Mouse (Mus musculus) lung, embryonic 16.5 days (tissue): ENCODE measurements at regions not wholly inside any gene's neighbourhood (a gene's known extent, or its start where the extent isn't known, plus 50 kb on each side); places are given as distances from the start of the nearest gene placed in this dataset.

Experiments used
- ATAC-seq: fragments of 200-750 bp; cut with Nextera tagmentation; 2 replicates; pipeline ENCODE4 v1.8.0; 2017; ENCODE audit warnings: low read depth, mild to moderate bottlenecking, moderate library complexity
- H3K27ac ChIP-seq: fragments of 300-500 bp; sonication (generic); 2 replicates; pipeline ENCODE4 v1.5.1; 2014; ENCODE audit warnings: mild to moderate bottlenecking, control low read depth, low read length
- H3K27me3 ChIP-seq: fragments of 300-500 bp; sonication (generic); 2 replicates; pipeline ENCODE4 v1.6.1; 2014; ENCODE audit warnings: low read depth, low read length, mixed read lengths; ENCODE audit not compliant: control insufficient read depth, insufficient read depth
- H3K36me3 ChIP-seq: fragments of 300-500 bp; sonication (generic); 2 replicates; pipeline ENCODE4 v1.6.1; 2014; ENCODE audit warnings: low read length; ENCODE audit not compliant: control insufficient read depth, insufficient read depth
- H3K4me1 ChIP-seq: fragments of 300-500 bp; sonication (generic); replicated peaks from 2 replicates; pipeline ENCODE4 v1.6.1; 2014; ENCODE audit warnings: low read length, mixed read lengths; ENCODE audit not compliant: control insufficient read depth, insufficient read depth
- H3K4me2 ChIP-seq: fragments of 300-500 bp; sonication (generic); 2 replicates; pipeline ENCODE4 v1.6.1; 2014; ENCODE audit warnings: low read depth, low read length, control low read depth
- H3K4me3 ChIP-seq: fragments of 300-500 bp; sonication (generic); 2 replicates; pipeline ENCODE4 v1.5.1; 2014; ENCODE audit warnings: mild to moderate bottlenecking, low read length, control low read depth
- H3K9ac ChIP-seq: fragments of 300-500 bp; sonication (generic); 2 replicates; pipeline ENCODE4 v1.6.1; 2014; ENCODE audit warnings: low read length, control low read depth
- H3K9me3 ChIP-seq: fragments of 300-500 bp; sonication (generic); 2 replicates; pipeline ENCODE4 v1.6.1; 2016; ENCODE audit warnings: low read length; ENCODE audit not compliant: control insufficient read depth
- WGBS: fragments of 180-500 bp; shearing (Covaris S2); extraction: QIAGEN DNeasy Blood & Tissue Kit; methylation state at CpG from one replicate; pipeline ENCODE4 v1.1.7; 2014; 5-methylcytosine and 5-hydroxymethylcytosine counted together

DNA sequence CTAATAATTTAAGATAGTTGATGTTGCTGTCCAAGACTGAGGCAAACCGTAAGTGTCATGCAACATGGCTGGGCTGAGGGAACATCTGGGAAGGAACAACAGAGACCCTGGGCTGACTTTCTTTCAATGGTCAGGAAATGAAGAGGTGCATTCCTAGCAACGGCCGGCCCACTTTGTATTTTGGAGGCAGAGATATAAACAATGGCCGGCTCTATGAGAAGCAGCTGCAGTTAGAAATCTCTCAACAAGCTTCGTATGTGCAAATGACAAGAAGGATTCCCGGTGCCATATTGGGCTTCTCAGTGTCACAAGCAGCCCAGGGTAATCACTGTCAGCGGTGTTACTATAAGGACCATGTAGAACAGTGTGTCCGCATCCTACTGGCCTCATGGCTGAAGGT lies 108.0 kb upstream of the Tcf21 start:
- Histone ChIP-seq H3K4me1 (no peaks in the 10 kb centered on the region), H3K27me3 (no peaks in the 10 kb centered on the region), H3K36me3 (no peaks in the 10 kb centered on the region), H3K27ac (peak overlapping the region; percentile 64), H3K4me2 (no peak overlapping the region), H3K9ac (no peak overlapping the region), H3K9me3 (no peaks in the 10 kb centered on the region), H3K4me3 (no peak overlapping the region)
- ATAC-seq = peak; percentile 96
- 43% methylated on average over 8 of the region's 8 CpGs for WGBS

DNA sequence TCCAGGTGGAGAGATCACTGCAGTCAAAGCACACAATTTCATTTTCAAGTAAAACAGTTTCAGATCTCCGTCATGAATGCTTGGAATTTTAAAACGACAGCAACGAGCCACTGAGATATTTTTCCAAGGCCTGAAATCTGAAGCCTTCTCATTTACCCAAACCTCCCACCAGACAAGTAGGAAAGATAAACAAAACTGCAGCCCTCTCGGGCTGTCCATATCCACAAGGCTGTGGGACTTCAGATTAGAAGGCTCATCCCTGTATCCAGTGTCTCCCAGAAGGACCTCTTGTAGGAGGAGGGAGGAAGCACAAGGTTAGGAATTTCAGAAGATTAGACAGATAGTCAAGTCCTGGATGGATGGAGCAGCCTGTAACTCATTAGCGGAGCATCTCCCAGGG lies 106.1 kb upstream of the Tcf21 start:
- WGBS = 9% methylated on average over 5 of the region's 5 CpGs
- no peak for ATAC-seq
- no peaks in the 10 kb centered on the region for H3K27me3 ChIP-seq
- H3K4me1 ChIP-seq = no peaks in the 10 kb centered on the region; the same call in 1 of the 2 replicates
- H3K4me3 ChIP-seq = no peak overlapping the region
- no peaks in the 10 kb centered on the region for H3K9me3 ChIP-seq
- H3K4me2 ChIP-seq = no peak overlapping the region
- H3K9ac ChIP-seq = no peak overlapping the region
- peak overlapping the region; percentile 9; the same call in 1 of the 2 replicates for H3K27ac ChIP-seq
- no peaks in the 10 kb centered on the region for H3K36me3 ChIP-seq

DNA sequence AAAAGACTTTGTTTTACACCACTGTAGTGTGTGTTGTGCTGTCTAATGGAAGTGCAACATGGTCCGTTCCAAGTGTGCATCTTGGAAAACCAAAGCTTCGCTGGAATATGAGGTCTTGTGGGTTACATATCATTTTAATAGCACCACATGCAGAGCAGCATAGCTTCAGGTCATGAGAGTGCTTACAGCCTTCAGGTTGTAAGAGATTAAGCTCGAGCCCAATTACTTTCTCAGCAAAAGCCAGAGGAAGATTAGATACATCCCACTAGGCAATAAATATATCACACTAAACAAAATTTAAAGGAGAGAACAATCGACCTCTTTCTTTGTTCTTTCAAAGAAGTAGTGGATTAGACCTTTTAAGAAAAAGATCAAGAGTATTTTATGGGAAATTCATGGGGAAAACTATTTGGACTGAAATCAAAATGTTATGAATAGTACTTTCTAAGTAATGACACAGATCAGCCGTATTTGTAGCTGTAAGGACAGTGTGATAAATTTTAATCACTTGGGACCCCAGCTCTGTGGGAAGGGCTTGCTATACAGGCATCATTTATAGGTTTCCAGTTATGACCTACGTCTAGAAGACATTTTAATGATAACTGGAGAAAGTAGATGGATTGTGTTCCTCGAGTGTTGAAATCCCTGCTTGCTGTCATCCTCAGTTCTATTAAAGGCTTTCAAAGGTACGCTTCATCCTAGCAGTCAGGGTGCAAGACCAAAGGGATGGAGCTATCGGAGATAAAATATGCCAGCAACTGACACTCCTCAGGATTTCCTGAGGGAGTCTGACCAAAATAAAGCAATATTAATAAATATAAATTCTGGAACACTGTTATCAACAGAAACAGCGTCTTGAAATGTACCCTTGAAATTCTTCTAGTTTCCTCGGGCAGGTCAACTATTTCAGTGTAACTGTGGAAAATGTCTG lies 101.3 kb upstream of the Tcf21 start:
- peak overlapping the region; percentile 15; the same call in 1 of the 2 replicates for H3K9ac ChIP-seq
- H3K27me3 ChIP-seq = no peaks in the 10 kb centered on the region
- H3K4me1 ChIP-seq = peaks cover 7% of the 10 kb centered on the region; the same call in 1 of the 2 replicates
- H3K36me3 ChIP-seq = no peaks in the 10 kb centered on the region
- WGBS = 53% methylated on average over 11 of the region's 11 CpGs
- no peak for ATAC-seq
- H3K9me3 ChIP-seq = no peaks in the 10 kb centered on the region
- no peak overlapping the region for H3K4me2 ChIP-seq
- no peak overlapping the region for H3K4me3 ChIP-seq
- H3K27ac ChIP-seq = peak overlapping the region; percentile 87

DNA sequence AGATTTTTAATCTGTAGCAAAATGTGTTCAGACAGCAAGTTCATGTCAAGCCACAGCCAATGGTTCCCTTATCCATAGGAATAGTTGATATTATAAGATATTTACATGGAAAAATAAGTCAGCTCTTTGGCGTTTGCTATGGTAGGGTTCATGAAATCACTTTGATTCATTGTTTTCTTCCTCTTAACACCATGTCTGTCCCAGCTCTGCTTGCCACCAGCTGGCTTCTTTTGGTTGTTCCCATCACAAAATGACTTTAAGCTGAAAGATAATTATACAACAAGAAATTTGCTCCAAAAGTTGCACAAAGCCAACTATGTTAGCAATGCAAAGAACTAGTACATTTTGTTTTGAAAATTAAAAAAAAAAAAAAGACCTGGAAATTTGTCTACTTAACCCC lies 99.9 kb upstream of the Tcf21 start:
- H3K27ac ChIP-seq = peak overlapping the region; percentile 93
- 50% methylated on average over 1 of the region's 1 CpGs for WGBS

DNA sequence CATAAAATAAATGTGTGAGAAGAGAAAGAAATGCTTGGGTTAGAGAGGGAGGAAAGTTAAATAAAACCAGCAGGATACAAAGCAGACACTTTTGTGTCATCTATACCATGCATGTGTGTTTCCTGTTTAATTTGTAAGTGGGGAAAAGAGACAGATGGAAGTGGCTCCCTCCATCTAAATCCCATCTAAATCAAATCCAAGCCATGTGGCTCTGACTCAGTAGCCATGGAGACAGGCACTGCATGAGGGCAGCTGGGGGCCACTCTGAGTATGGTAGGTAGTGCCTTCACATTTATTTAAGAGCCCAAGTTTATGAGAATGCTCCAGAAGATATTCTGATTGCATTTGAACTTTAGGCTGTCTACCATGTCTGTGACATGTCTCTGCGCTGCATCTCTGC lies 97.8 kb upstream of the Tcf21 start:
- H3K4me3 ChIP-seq = no peak overlapping the region
- H3K27me3 ChIP-seq = no peaks in the 10 kb centered on the region
- H3K9me3 ChIP-seq = no peaks in the 10 kb centered on the region
- WGBS = 86% methylated on average over 1 of the region's 1 CpGs
- H3K4me2 ChIP-seq = no peak overlapping the region
- no peak overlapping the region for H3K27ac ChIP-seq
- no peak for ATAC-seq
- H3K9ac ChIP-seq = no peak overlapping the region
- H3K36me3 ChIP-seq = no peaks in the 10 kb centered on the region
- H3K4me1 ChIP-seq = peaks cover 7% of the 10 kb centered on the region; the same call in 1 of the 2 replicates

More for the DNA sequence above, 99.9 kb upstream of the Tcf21 start:
- Histone ChIP-seq H3K4me3 (no peak overlapping the region), H3K4me1 (peaks cover 7% of the 10 kb centered on the region; the same call in 1 of the 2 replicates), H3K9me3 (no peaks in the 10 kb centered on the region), H3K9ac (no peak overlapping the region), H3K36me3 (no peaks in the 10 kb centered on the region), H3K27me3 (no peaks in the 10 kb centered on the region), H3K4me2 (no peak overlapping the region)
- peak; percentile 92 for ATAC-seq

DNA sequence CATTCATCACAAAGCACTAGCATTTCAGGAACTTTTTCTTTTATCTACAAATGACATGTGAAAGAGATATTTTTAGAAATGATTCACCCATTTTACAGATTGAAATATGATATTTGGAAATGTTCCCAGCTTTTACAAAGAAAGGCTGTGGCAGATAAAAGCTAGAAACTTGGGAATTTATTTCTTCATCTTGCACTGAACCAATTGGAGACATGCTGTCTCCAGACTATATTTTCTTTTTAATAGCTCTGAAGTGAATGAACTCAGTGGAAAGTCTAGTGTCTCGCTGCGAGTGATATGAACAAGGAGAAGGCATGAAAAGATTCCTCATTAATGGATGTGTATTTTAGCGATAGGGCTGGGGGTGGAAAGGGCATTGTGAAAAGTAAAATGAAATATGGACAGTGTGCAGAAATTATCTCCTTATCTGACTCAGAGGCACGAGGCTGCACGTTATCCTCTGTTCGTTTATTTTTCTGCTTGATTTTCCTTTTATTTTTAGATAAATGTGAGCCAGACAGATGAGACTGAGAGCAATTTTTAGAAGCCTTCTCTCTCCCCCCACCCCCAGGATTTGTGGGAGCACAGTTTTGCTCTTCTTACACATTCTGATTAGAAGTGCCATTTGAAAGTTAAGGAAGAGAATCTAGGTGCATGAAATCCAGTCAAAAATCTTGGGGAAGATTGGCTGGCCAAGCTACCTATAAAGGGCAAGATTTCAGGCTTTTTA lies 96.0 kb upstream of the Tcf21 start:
- Histone ChIP-seq H3K4me3 (no peak overlapping the region), H3K27me3 (no peaks in the 10 kb centered on the region), H3K27ac (no peak overlapping the region; the same call in 1 of the 2 replicates), H3K4me2 (no peak overlapping the region), H3K36me3 (no peaks in the 10 kb centered on the region), H3K9me3 (no peaks in the 10 kb centered on the region), H3K4me1 (peaks cover 7% of the 10 kb centered on the region; the same call in 1 of the 2 replicates), H3K9ac (no peak overlapping the region)
- WGBS = 23% methylated on average over 6 of the region's 6 CpGs
- no peak for ATAC-seq

DNA sequence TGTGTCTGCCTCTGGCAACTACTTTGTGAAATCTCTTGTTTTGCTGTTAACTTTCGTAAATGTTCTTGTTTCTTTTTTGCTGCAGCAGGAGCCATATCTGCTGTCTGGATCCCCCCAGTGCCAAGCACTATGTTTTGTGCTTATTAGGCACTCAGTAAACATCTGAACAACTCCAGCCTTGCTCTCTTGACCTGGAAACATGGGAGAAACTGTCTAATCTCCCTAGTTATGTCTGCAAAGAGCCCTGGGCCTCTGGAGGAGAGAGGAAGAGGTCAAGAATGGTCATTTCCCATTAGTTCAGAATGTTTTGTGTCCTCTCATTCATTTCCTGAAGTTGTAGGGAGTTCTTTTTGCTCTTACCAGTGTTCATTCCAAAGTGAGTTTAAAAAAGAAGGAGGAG lies 93.1 kb upstream of the Tcf21 start:
- Histone ChIP-seq H3K4me1 (0 out of 2 replicates have a peak, but pooled peaks cover 3% of the 10 kb centered on the region), H3K27ac (no peak overlapping the region), H3K4me2 (no peak overlapping the region), H3K9ac (no peak overlapping the region), H3K27me3 (no peaks in the 10 kb centered on the region), H3K4me3 (no peak overlapping the region), H3K9me3 (no peaks in the 10 kb centered on the region), H3K36me3 (no peaks in the 10 kb centered on the region)
- ATAC-seq = no peak
- 74% methylated on average over 1 of the region's 1 CpGs for WGBS

DNA sequence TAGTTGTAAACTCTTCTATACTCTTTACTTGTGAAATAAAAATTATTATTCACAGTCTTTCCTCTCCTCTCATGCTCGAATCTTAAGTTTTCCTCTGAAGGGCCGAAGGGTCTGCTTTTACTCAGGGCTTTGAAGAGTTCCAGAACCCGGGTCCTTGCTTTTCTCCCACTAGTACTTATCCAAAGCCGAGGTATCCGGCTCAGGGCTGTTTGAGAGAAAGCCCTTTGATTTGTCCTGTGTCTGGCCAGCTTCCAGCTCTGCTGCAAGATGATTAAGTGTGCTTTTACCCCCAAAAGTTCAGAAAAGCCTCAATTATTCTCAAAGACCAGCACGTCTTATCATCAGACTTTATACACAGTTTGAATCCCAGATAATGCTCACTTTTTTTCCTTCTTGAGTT lies 88.7 kb upstream of the Tcf21 start:
- Histone ChIP-seq H3K9ac (no peak overlapping the region), H3K4me2 (no peak overlapping the region), H3K4me3 (no peak overlapping the region), H3K36me3 (no peaks in the 10 kb centered on the region), H3K9me3 (no peaks in the 10 kb centered on the region), H3K27ac (no peak overlapping the region), H3K4me1 (no peaks in the 10 kb centered on the region), H3K27me3 (no peaks in the 10 kb centered on the region)
- 34% methylated on average over 6 of the region's 6 CpGs for WGBS
- ATAC-seq = no peak

DNA sequence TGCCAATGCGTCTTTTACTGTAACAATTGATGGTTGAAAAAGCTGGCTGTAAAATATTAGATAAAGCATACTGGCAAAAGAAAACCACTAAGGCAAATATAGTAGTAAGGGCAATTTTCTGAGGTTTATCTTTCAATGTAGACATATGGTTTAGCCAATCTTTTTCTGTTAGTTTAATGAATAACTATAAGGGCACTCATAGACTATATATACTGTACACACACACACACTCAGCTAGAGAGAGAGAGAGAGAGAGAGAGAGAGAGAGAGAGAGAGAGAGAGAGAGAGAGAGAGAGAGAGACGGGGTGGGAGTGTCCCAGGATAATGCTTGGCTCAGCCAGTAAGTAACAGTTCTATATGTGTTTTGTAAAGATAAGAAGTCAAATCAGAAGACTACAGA lies 85.3 kb upstream of the Tcf21 start:
- H3K27ac ChIP-seq = no peak overlapping the region
- no peak for ATAC-seq
- no peaks in the 10 kb centered on the region for H3K36me3 ChIP-seq
- H3K27me3 ChIP-seq = no peaks in the 10 kb centered on the region
- no peak overlapping the region for H3K4me2 ChIP-seq
- H3K9me3 ChIP-seq = no peaks in the 10 kb centered on the region
- WGBS = 39% methylated on average over 2 of the region's 2 CpGs
- H3K4me1 ChIP-seq = no peaks in the 10 kb centered on the region
- H3K9ac ChIP-seq = no peak overlapping the region
- H3K4me3 ChIP-seq = no peak overlapping the region
